17 mouse cellular contexts compared by ENCODE assay signal in genomic region chr3:95671201-95671600, GRCm38 (mm10). TPM values are rescaled to one million over a fixed set of nuclear protein-coding genes. Genes with fewer than 3 reads are reported as not detected.
DNase-seq lines count a peak whose midpoint lies in the region; ATAC-seq and TF ChIP-seq lines count a peak whose summit lies in the region.
"Had no signal": no experiment of that assay in that cellular context is flagged by ENCODE, and none has a peak within 500 bp of the region (broad histone marks: within the 10 kb centered on the region; RNA-seq: fewer than 3 reads in every experiment).

No protein-coding gene starts in this region.

- no peak for ATAC-seq in lung, embryonic 15.5 days (ENCODE audit: borderline replicate concordance, extremely low read depth, low FRiP score, low TSS enrichment)
- no peak for ATAC-seq in CD4-positive, CD25-positive, alpha-beta regulatory T cell, adult 4 months

- peaks cover 32% of the 10 kb centered on the region for H3K36me3 ChIP-seq in heart, adult 2 months (ENCODE audit: control insufficient read depth, insufficient read depth, low read length)
- peaks cover 12% of the 10 kb centered on the region; the same call in 1 of the 2 replicates for H3K36me3 ChIP-seq in lung, embryonic 15.5 days
- peaks cover 6% of the 10 kb centered on the region for H3K36me3 ChIP-seq in myocyte (ENCODE audit: control insufficient read depth, insufficient read depth)
- H3K36me3 ChIP-seq in limb, embryonic 10.5 days = peaks cover 54% of the 10 kb centered on the region

- no peak overlapping the region for H3K9ac ChIP-seq in heart, adult 2 months (ENCODE audit: low read depth, low read length)
- H3K9ac ChIP-seq in lung, embryonic 15.5 days = no peak overlapping the region
- H3K9ac ChIP-seq: hindbrain, embryonic 14.5 days; limb, embryonic 13.5 days; neural tube, embryonic 13.5 days had no signal

- H3K4me2 ChIP-seq in lung, embryonic 15.5 days = no peak overlapping the region
- H3K4me2 ChIP-seq in myocyte (ENCODE audit: low read depth) = no peak overlapping the region
- H3K4me2 ChIP-seq: hindbrain, embryonic 14.5 days; limb, embryonic 13.5 days; neural tube, embryonic 13.5 days had no signal

- 82% methylated on average over 5 of the region's 5 CpGs for WGBS in heart, adult 2 months
- whole genome bisulfite sequencing in lung, embryonic 15.5 days = 64% methylated on average over 5 of the region's 5 CpGs
- 88% methylated on average over 5 of the region's 5 CpGs for WGBS in limb, embryonic 10.5 days

- no peaks in the 10 kb centered on the region for H3K9me3 ChIP-seq in lung, embryonic 15.5 days
- no peaks in the 10 kb centered on the region for H3K9me3 ChIP-seq in limb, embryonic 10.5 days (replicated peaks)
- H3K9me3 ChIP-seq: embryonic facial prominence, embryonic 10.5 days; limb, embryonic 13.5 days; neural tube, embryonic 13.5 days had no signal

- H3ac ChIP-seq in myocyte (ENCODE audit: control insufficient read depth, insufficient read length) = no peak overlapping the region

- no peak for TF ChIP-seq EP300 in heart, adult 2 months (IDR thresholded peaks at IDR 0.05; ENCODE audit: insufficient read depth, low read depth, low read length)

- no peaks in the 10 kb centered on the region for H3K27me3 ChIP-seq in heart, adult 2 months (ENCODE audit: control insufficient read depth, insufficient read depth, low read length)
- no peaks in the 10 kb centered on the region for H3K27me3 ChIP-seq in lung, embryonic 15.5 days
- H3K27me3 ChIP-seq in myocyte (ENCODE audit: control insufficient read depth, insufficient read depth, insufficient read length) = no peaks in the 10 kb centered on the region
- no peaks in the 10 kb centered on the region for H3K27me3 ChIP-seq in limb, embryonic 10.5 days (ENCODE audit: low read depth, poor library complexity, severe bottlenecking)
- H3K27me3 ChIP-seq: limb, embryonic 13.5 days; neural tube, embryonic 13.5 days had no signal

- no peak for TF ChIP-seq POLR2A in heart, adult 2 months (IDR thresholded peaks at IDR 0.05; ENCODE audit: insufficient read depth, low read depth, low read length)
- TF ChIP-seq POLR2A in bone marrow macrophage, adult 2 months (IDR thresholded peaks at IDR 0.05; ENCODE audit: borderline replicate concordance, low read depth, low read length) = no peak
- no peak for TF ChIP-seq POLR2A in myocyte (IDR thresholded peaks at IDR 0.05; ENCODE audit: insufficient read length, low read depth)

- DNase-seq in heart, adult 2 months = no peak
- no peak for DNase-seq in heart, postnatal 36 days
- DNase-seq in lung, adult 18-20 months = no peak
- DNase-seq in limb, embryonic 10.5 days (ENCODE audit: low spot score) = no peak
- DNase-seq: adrenal gland, postnatal 10 days; cerebellum, postnatal 14 days; kidney, adult 8-10 months; kidney, postnatal 4 days; thymus, adult 18-20 months had no signal

- no peak for TF ChIP-seq CTCF in heart, adult 2 months (IDR thresholded peaks at IDR 0.05)
- no peak for TF ChIP-seq CTCF in bone marrow macrophage, adult 2 months (IDR thresholded peaks at IDR 0.05; ENCODE audit: low read depth, low read length)

- H3K27ac ChIP-seq in heart, adult 2 months = peak overlapping the region; percentile 96
- H3K27ac ChIP-seq in lung, embryonic 15.5 days = peak overlapping the region; percentile 95
- peak overlapping the region; percentile 99; the same call in 1 of the 2 replicates for H3K27ac ChIP-seq in bone marrow macrophage, adult 2 months (ENCODE audit: insufficient read depth, low read depth, low read length)
- H3K27ac ChIP-seq in limb, embryonic 10.5 days = no peak overlapping the region
- H3K27ac ChIP-seq: embryonic facial prominence, embryonic 10.5 days; hindbrain, embryonic 14.5 days; neural tube, embryonic 13.5 days had no signal

- intact Hi-C loops in heart, adult 2 months (cut with DNase I) = no loop called here
- intact Hi-C loops in heart, postnatal 36 days (cut with DNase I) = no loop called here

- H3K79me2 ChIP-seq in heart, adult 2 months (replicated peaks; ENCODE audit: control insufficient read depth, insufficient read depth, low read length) = peaks cover 4% of the 10 kb centered on the region; the same call in 1 of the 2 replicates
- peaks cover 61% of the 10 kb centered on the region for H3K79me2 ChIP-seq in myocyte (ENCODE audit: control insufficient read depth, insufficient read depth)

- no peak overlapping the region for H3K4me3 ChIP-seq in heart, adult 2 months
- no peak overlapping the region for H3K4me3 ChIP-seq in lung, embryonic 15.5 days
- no peak overlapping the region for H3K4me3 ChIP-seq in bone marrow macrophage, adult 2 months (ENCODE audit: insufficient read depth, low read length)
- H3K4me3 ChIP-seq in myocyte = no peak overlapping the region
- H3K4me3 ChIP-seq in limb, embryonic 10.5 days = no peak overlapping the region
- H3K4me3 ChIP-seq: embryonic facial prominence, embryonic 10.5 days; limb, embryonic 13.5 days; neural tube, embryonic 13.5 days had no signal

- peaks cover 56% of the 10 kb centered on the region for H3K4me1 ChIP-seq in heart, adult 2 months (ENCODE audit: control insufficient read depth, insufficient read depth, low read length)
- peaks cover 80% of the 10 kb centered on the region for H3K4me1 ChIP-seq in lung, embryonic 15.5 days
- H3K4me1 ChIP-seq in bone marrow macrophage, adult 2 months (ENCODE audit: control insufficient read depth, insufficient read depth, low read length) = peaks cover 71% of the 10 kb centered on the region
- H3K4me1 ChIP-seq in limb, embryonic 10.5 days = peaks cover 61% of the 10 kb centered on the region

TF ChIP-seq in myocyte, 11 proteins besides CTCF, POLR2A, EP300 and RAD21:
- peak; percentile 31 for TF ChIP-seq POLR2AphosphoS2 (IDR thresholded peaks at IDR 0.05; ENCODE audit: insufficient read length, low read depth)
- no peak for TF ChIP-seq MAX (IDR thresholded peaks at IDR 0.05; ENCODE audit: low read depth)

RNA-seq across cellular contexts. Expression of gene Mcl1, which starts 12.6 kb away (rescaled TPM):
- total RNA-seq in heart, adult 2 months (2021) = 100 to 1,000 TPM; 134 to 139 TPM
- polyA plus RNA-seq in heart, adult 2 months (2012; rRNA removed) = 39.1 and 64.4 TPM in 2 replicates
- total RNA-seq in heart, postnatal 36 days (2021) = 100 to 1,000 TPM; 151 to 156 TPM
- polyA plus RNA-seq in lung, embryonic 15.5 days (2015; fragmentation: Nextera tagmentation; extraction: Ambion mirVana) = 64.5 and 65.2 TPM in 2 replicates
- 565 and 578 TPM in 2 replicates for polyA plus RNA-seq in bone marrow macrophage, adult 2 months (2012; ENCODE audit: insufficient read depth, insufficient read length, missing spikeins)
- 51.6 TPM for polyA plus RNA-seq in myocyte (2012; fragmentation: generic; extraction: Trizol)
- 10 to 100 TPM; 61.0 to 96.6 TPM for polyA plus RNA-seq in CD4-positive, CD25-positive, alpha-beta regulatory T cell, adult 4 months (2017; shearing (Covaris generic))
- polyA plus RNA-seq in limb, embryonic 10.5 days (2016; fragmentation: Nextera tagmentation; extraction: Ambion mirVana) = 49.7 and 52.1 TPM in 2 replicates

RNA-seq across cellular contexts. Expression of gene Adamtsl4, which starts 16.5 kb away (rescaled TPM):
- 10 to 100 TPM; 39.2 to 51.4 TPM for total RNA-seq in heart, adult 2 months (2021)
- polyA plus RNA-seq in heart, adult 2 months (2012; rRNA removed) = 36.2 and 46.2 TPM in 2 replicates
- total RNA-seq in heart, postnatal 36 days (2021) = 10 to 100 TPM; 62.2 to 67.6 TPM
- polyA plus RNA-seq in lung, embryonic 15.5 days (2015; fragmentation: Nextera tagmentation; extraction: Ambion mirVana) = 3.1 and 5.7 TPM in 2 replicates
- 2.4 and 2.6 TPM in 2 replicates for polyA plus RNA-seq in bone marrow macrophage, adult 2 months (2012; ENCODE audit: insufficient read depth, insufficient read length, missing spikeins)
- polyA plus RNA-seq in myocyte (2012; fragmentation: generic; extraction: Trizol) = 4.6 TPM
- polyA plus RNA-seq in CD4-positive, CD25-positive, alpha-beta regulatory T cell, adult 4 months (2017; shearing (Covaris generic)) = 1 to 10 TPM; 2.3 to 5.2 TPM
- polyA plus RNA-seq in limb, embryonic 10.5 days (2016; fragmentation: Nextera tagmentation; extraction: Ambion mirVana) = 0.63 and 0.77 TPM in 2 replicates

RNA-seq across cellular contexts. Expression of gene Ensa, which starts 46.4 kb away (rescaled TPM):
- 10 to 100 TPM; 71.5 to 77.7 TPM for total RNA-seq in heart, adult 2 months (2021)
- 17.4 and 28.3 TPM in 2 replicates for polyA plus RNA-seq in heart, adult 2 months (2012; rRNA removed)
- 10 to 100 TPM; 73.0 to 75.0 TPM for total RNA-seq in heart, postnatal 36 days (2021)
- polyA plus RNA-seq in lung, embryonic 15.5 days (2015; fragmentation: Nextera tagmentation; extraction: Ambion mirVana) = 65.3 and 69.2 TPM in 2 replicates
- 99.2 and 115 TPM in 2 replicates for polyA plus RNA-seq in bone marrow macrophage, adult 2 months (2012; ENCODE audit: insufficient read depth, insufficient read length, missing spikeins)
- 65.3 TPM for polyA plus RNA-seq in myocyte (2012; fragmentation: generic; extraction: Trizol)
- polyA plus RNA-seq in CD4-positive, CD25-positive, alpha-beta regulatory T cell, adult 4 months (2017; shearing (Covaris generic)) = 10 to 100 TPM; 81.6 to 97.8 TPM
- 74.6 and 88.2 TPM in 2 replicates for polyA plus RNA-seq in limb, embryonic 10.5 days (2016; fragmentation: Nextera tagmentation; extraction: Ambion mirVana)
